Mouse (Mus musculus) liver, embryonic 14.5 days (tissue): ENCODE results near the gene Ret. TPM values are rescaled to one million over a fixed set of nuclear protein-coding genes. Genes with fewer than 3 reads are reported as not detected.

Source experiments
- ATAC-seq: fragments of 200-750 bp; cut with Nextera tagmentation; 2 replicates; pipeline ENCODE4 v1.8.0; 2017; ENCODE audit warnings: moderate number of reproducible peaks, mild to moderate bottlenecking, moderate library complexity; ENCODE audit not compliant: insufficient read depth
- DNase-seq, 3 experiments: peaks; one replicate each; pipeline ENCODE4 v3.0.0-alpha.2; 2012 to 2013; ENCODE audit warnings: low read depth in 3 of 3, low spot score in 3 of 3
- H3K27ac ChIP-seq: fragments of 300-500 bp; sonication (generic); 2 replicates; pipeline ENCODE4 v1.5.1; 2014; ENCODE audit warnings: moderate library complexity, mild to moderate bottlenecking, control low read depth, inconsistent platforms
- H3K27me3 ChIP-seq: fragments of 300-500 bp; sonication (generic); 2 replicates; pipeline ENCODE4 v1.6.1; 2014; ENCODE audit warnings: mild to moderate bottlenecking, low read length, moderate library complexity; ENCODE audit not compliant: control insufficient read depth, insufficient read depth
- H3K36me3 ChIP-seq: fragments of 300-500 bp; sonication (generic); replicated peaks from 2 replicates; pipeline ENCODE4 v1.6.1; 2014; ENCODE audit warnings: low read depth; ENCODE audit not compliant: control insufficient read depth, insufficient read depth
- H3K4me1 ChIP-seq, 2 experiments: fragments of 200-500 bp in 1 of 2; fragments of 300-500 bp in 1 of 2; sonication (generic) in 1 of 2; replicated peaks; 2 replicates each; pipeline ENCODE4 v1.6.1; 2012 to 2014; ENCODE audit warnings: antibody characterized with exemption in 1 of 2, inconsistent platforms in 1 of 2, low read length in 1 of 2; ENCODE audit not compliant: control insufficient read depth in 2 of 2, insufficient read depth in 2 of 2
- H3K4me2 ChIP-seq: fragments of 300-500 bp; sonication (generic); 2 replicates; pipeline ENCODE4 v1.6.1; 2014; ENCODE audit warnings: low read depth, mild to moderate bottlenecking, control low read depth, moderate library complexity
- H3K4me3 ChIP-seq, 2 experiments: fragments of 200-500 bp in 1 of 2; fragments of 300-500 bp in 1 of 2; sonication (generic) in 1 of 2; 2 replicates each; pipeline ENCODE4 v1.5.1; 2012 to 2014; ENCODE audit warnings: low read depth in 2 of 2, low read length in 2 of 2, mild to moderate bottlenecking in 2 of 2, control low read depth in 1 of 2, inconsistent platforms in 1 of 2, moderate library complexity in 1 of 2; ENCODE audit not compliant: insufficient read depth in 1 of 2
- H3K9ac ChIP-seq: fragments of 300-500 bp; sonication (generic); replicated peaks from 2 replicates; pipeline ENCODE4 v1.6.1; 2014; ENCODE audit warnings: mild to moderate bottlenecking, control low read depth, moderate library complexity
- H3K9me3 ChIP-seq: fragments of 300-500 bp; sonication (generic); 2 replicates; pipeline ENCODE4 v1.6.1; 2016; ENCODE audit warnings: low read length, mixed read lengths; ENCODE audit not compliant: control insufficient read depth
- CTCF ChIP-seq: IDR thresholded peaks from 2 replicates; pipeline ENCODE4 v1.5.1; 2016; ENCODE audit warnings: antibody characterized with exemption, low read depth, control low read depth
- EP300 ChIP-seq: IDR thresholded peaks from 2 replicates; pipeline ENCODE4 v1.6.1; 2016; ENCODE audit warnings: antibody characterized with exemption, low read depth
- WGBS: fragments of 180-500 bp; shearing (Covaris S2); extraction: QIAGEN DNeasy Blood & Tissue Kit; methylation state at CpG from one replicate; pipeline ENCODE4 v1.1.7; 2014; ENCODE audit not compliant: insufficient replicate concordance; 5-methylcytosine and 5-hydroxymethylcytosine counted together
- polyA plus RNA-seq, 2 experiments: library from polyadenylated mRNA; depleted of rRNA in 1 of 2; stranded (reverse) in 1 of 2; unstranded in 1 of 2; fragments of >200 nt; fragmentation: Nextera tagmentation in 1 of 2; extraction: Ambion mirVana in 1 of 2; gene quantifications; 2 replicates each; pipeline versions ENCODE4 v1.2.1 to v1.2.3; 2012 to 2014

The Ret gene
- polyA plus RNA-seq, 2 experiments: 0.02 TPM; not detected in 1

- ATAC-seq (peak; percentile 96), DNase-seq (peak; percentile 72 to 77 (median 77))
- no peaks in the 10 kb centered on the region for H3K27me3 ChIP-seq
- peak within 1 kb of the TSS; percentile 73 to 81 for H3K4me3 ChIP-seq
- H3K36me3 ChIP-seq: no peaks in the 10 kb centered on the region
- no peaks in the 10 kb centered on the region for H3K9me3 ChIP-seq
- peaks cover 5 to 14% of the 10 kb centered on the region in 2 experiments for H3K4me1 ChIP-seq
- H3K9ac ChIP-seq: peak within 1 kb of the TSS; percentile 56
- 5% methylated on average over 58 of the region's 66 CpGs for WGBS
- H3K27ac ChIP-seq: peak within 1 kb of the TSS; percentile 9
- TF ChIP-seq EP300 (no peak), CTCF (no peak)
- peak within 1 kb of the TSS; percentile 74 for H3K4me2 ChIP-seq
Observed at GRCm38 (mm10) chr6:118138731-118139709, 58.5 kb downstream of the Ret start, which contains the start of gene Csgalnact2. Csgalnact2 (minus strand) TSS chr6:118139140.

GRCm38 (mm10) chr6:118137148-118137547, 60.4 kb downstream of the Ret start:
- TF ChIP-seq CTCF (no peak), EP300 (no peak)
- Histone ChIP-seq H3K27ac (0 out of 2 replicates have a peak overlapping the region, but pooled peaks have one; percentile 9), H3K9me3 (no peaks in the 10 kb centered on the region), H3K4me2 (peak overlapping the region; percentile 74), H3K36me3 (no peaks in the 10 kb centered on the region), H3K27me3 (no peaks in the 10 kb centered on the region), H3K9ac (no peak overlapping the region), H3K4me3 (no peak overlapping the region), H3K4me1 (peaks cover 5 to 14% of the 10 kb centered on the region in 2 experiments)
- DNase-seq (peak in 1 of 3 experiments; percentile 28), ATAC-seq (no peak)
- WGBS: 13% methylated on average over 2 of the region's 2 CpGs

GRCm38 (mm10) chr6:118134461-118134860, 63.1 kb downstream of the Ret start:
- Histone ChIP-seq H3K4me1 (peaks cover 5 to 15% of the 10 kb centered on the region in 2 experiments), H3K9ac (no peak overlapping the region), H3K4me2 (no peak overlapping the region), H3K9me3 (no peaks in the 10 kb centered on the region), H3K4me3 (no peak overlapping the region), H3K27ac (no peak overlapping the region), H3K27me3 (no peaks in the 10 kb centered on the region), H3K36me3 (no peaks in the 10 kb centered on the region)
- no peak for TF ChIP-seq CTCF
- no peak for TF ChIP-seq EP300
- ATAC-seq (no peak), DNase-seq (no peak)
- WGBS: 67% methylated on average over 1 of the region's 1 CpGs

- no peak for TF ChIP-seq EP300
- no peak for TF ChIP-seq CTCF
- Histone ChIP-seq H3K9ac (no peak overlapping the region), H3K27me3 (no peaks in the 10 kb centered on the region), H3K4me1 (peaks cover 7 to 23% of the 10 kb centered on the region in 2 experiments; a peak in 3 of 4 replicates), H3K27ac (no peak overlapping the region), H3K4me3 (no peak overlapping the region), H3K4me2 (no peak overlapping the region), H3K36me3 (no peaks in the 10 kb centered on the region), H3K9me3 (no peaks in the 10 kb centered on the region)
- DNase-seq (no peak), ATAC-seq (no peak)
- 40% methylated on average over 2 of the region's 2 CpGs for WGBS
Observed at GRCm38 (mm10) chr6:118130022-118130421, 67.5 kb downstream of the Ret start.
